Mouse (Mus musculus) G1E (cell line): ENCODE data around the gene Cdh18. TPM values are rescaled to one million over a fixed set of nuclear protein-coding genes. Genes with fewer than 3 reads are reported as not detected.

Experiments used
- ATAC-seq: 2 replicates; pipeline ENCODE4 v1.8.0; 2016; ENCODE audit warnings: mild to moderate bottlenecking; ENCODE audit not compliant: insufficient number of reproducible peaks, poor library complexity, low FRiP score, severe bottlenecking; ENCODE audit errors: extremely low read depth
- DNase-seq: peaks from one replicate; pipeline ENCODE4 v3.0.0; 2012; ENCODE audit warnings: low spot score
- H3K27me3 ChIP-seq: 2 replicates; pipeline ENCODE4 v1.6.1; 2012; ENCODE audit warnings: mild to moderate bottlenecking, low read length, inconsistent platforms; ENCODE audit not compliant: insufficient read depth
- H3K36me3 ChIP-seq: replicated peaks from 2 replicates; pipeline ENCODE3; 2012; ENCODE audit warnings: mild to moderate bottlenecking, inconsistent platforms
- H3K4me1 ChIP-seq: 2 replicates; pipeline ENCODE4 v1.6.1; 2012; ENCODE audit warnings: low read depth, low read length, inconsistent platforms, mixed read lengths; ENCODE audit not compliant: insufficient read depth
- H3K4me3 ChIP-seq: 2 replicates; pipeline ENCODE4 v1.5.1; 2012; ENCODE audit warnings: low read depth, mild to moderate bottlenecking, inconsistent platforms, low read length, moderate library complexity, mixed read lengths
- H3K9me3 ChIP-seq: replicated peaks from 2 replicates; pipeline ENCODE4 v1.6.1; 2012; ENCODE audit warnings: inconsistent platforms
- CTCF ChIP-seq: IDR thresholded peaks from 2 replicates; pipeline ENCODE4 v1.5.1; 2012; ENCODE audit warnings: low read depth, low read length, inconsistent platforms, mixed read lengths
- GATA1 ChIP-seq: IDR thresholded peaks from 2 replicates; pipeline ENCODE4 v1.6.1; 2012; ENCODE audit warnings: borderline replicate concordance, low read length, inconsistent platforms, mixed read lengths
- GATA2 ChIP-seq: IDR thresholded peaks from 2 replicates; pipeline ENCODE4 v1.6.1; 2012; ENCODE audit warnings: low read depth, low read length, inconsistent platforms, borderline replicate concordance
- POLR2AphosphoS5 ChIP-seq: IDR thresholded peaks from 2 replicates; pipeline ENCODE4 v1.6.1; 2012; ENCODE audit warnings: low read depth, low read length, inconsistent platforms; ENCODE audit not compliant: insufficient replicate concordance
- TAL1 ChIP-seq: conservative IDR thresholded peaks from 2 replicates; pipeline ENCODE4 v1.6.1; 2012; ENCODE audit warnings: low read depth, low read length, inconsistent platforms, mixed read lengths
- polyA plus RNA-seq: library from polyadenylated mRNA; stranded (reverse); fragments of >175 nt; gene quantifications from 2 replicates; pipeline ENCODE4 v1.2.3, GENCODE M21; 2012
- total RNA-seq, 2 experiments: library from RNA; stranded (forward) in 1 of 2; stranded (reverse) in 1 of 2; fragments of 200-1000 nt in 1 of 2; fragments of >200 nt in 1 of 2; fragmentation: Nextera tagmentation in 1 of 2; gene quantifications; 2 replicates each; pipeline ENCODE4 v1.2.3; 2014 to 2017

Cdh18 gene
- total and polyA plus RNA-seq, 3 experiments, result 0.16 TPM; not detected in 2

DNA sequence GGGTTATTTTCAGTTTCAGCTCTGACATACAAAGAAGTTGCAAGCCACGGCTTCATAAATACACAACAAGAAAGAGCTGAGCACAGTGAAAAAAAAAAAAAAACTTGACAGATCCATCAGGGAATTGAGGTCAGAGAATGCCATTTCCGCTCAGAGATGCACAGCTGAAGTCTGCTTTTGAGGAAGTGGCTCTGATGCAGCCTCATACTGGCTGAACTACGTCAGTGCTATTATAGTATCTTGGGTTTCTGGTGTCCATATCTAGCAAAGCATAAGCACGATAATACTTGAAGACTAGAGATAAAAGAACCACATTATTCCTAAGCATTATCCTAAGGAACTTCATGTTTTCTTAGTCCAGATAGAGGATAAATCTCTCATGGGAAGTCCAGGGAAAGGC is 349.4 kb downstream of the Cdh18 start:
- Histone ChIP-seq H3K27me3 (no peaks in the 10 kb centered on the region), H3K9me3 (no peaks in the 10 kb centered on the region), H3K4me1 (no peaks in the 10 kb centered on the region), H3K4me3 (no peak overlapping the region), H3K36me3 (no peaks in the 10 kb centered on the region)
- no peak for TF ChIP-seq GATA1
- no peak for TF ChIP-seq GATA2
- no peak for TF ChIP-seq CTCF
- no peak for TF ChIP-seq TAL1
- TF ChIP-seq POLR2AphosphoS5, result no peak
- ATAC-seq (no peak), DNase-seq (no peak)

- DNase-seq (no peak), ATAC-seq (no peak)
- TF ChIP-seq CTCF (no peak), TAL1 (no peak), GATA2 (no peak), GATA1 (no peak), POLR2AphosphoS5 (no peak)
- H3K27me3 ChIP-seq, result no peaks in the 10 kb centered on the region
- H3K9me3 ChIP-seq, result no peaks in the 10 kb centered on the region
- H3K4me3 ChIP-seq, result no peak overlapping the region
- H3K4me1 ChIP-seq, result no peaks in the 10 kb centered on the region
- H3K36me3 ChIP-seq, result no peaks in the 10 kb centered on the region
Observed at GRCm38 (mm10) chr15:22914444-22914843, 365.6 kb downstream of the Cdh18 start.

GRCm38 (mm10) chr15:22934293-22934692 is 385.5 kb downstream of the Cdh18 start:
- no peak for TF ChIP-seq CTCF
- no peak for TF ChIP-seq POLR2AphosphoS5
- no peak for TF ChIP-seq GATA2
- TF ChIP-seq GATA1, result no peak
- no peak for TF ChIP-seq TAL1
- no peaks in the 10 kb centered on the region for H3K9me3 ChIP-seq
- H3K27me3 ChIP-seq, result no peaks in the 10 kb centered on the region
- H3K4me1 ChIP-seq, result no peaks in the 10 kb centered on the region
- no peaks in the 10 kb centered on the region for H3K36me3 ChIP-seq
- H3K4me3 ChIP-seq, result no peak overlapping the region
- ATAC-seq (no peak), DNase-seq (no peak)

DNA sequence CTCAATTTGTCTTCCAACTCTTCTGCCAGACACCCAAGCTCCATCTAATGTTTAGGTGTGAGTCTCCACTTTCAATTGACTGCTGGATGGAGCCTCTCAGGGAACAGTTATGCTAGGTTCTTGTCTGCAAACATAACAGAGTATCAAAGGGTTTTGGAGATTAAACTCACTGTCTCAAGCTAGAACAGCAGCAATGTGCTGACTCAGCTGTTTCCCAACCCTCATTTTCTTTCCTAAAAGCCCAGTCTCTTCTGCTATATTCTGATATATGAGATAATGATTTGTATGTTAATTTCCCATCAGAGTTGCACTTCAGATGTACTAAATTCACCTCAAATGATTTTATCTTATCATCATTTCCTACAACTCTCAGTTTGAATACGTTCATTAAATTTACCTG is 398.4 kb downstream of the Cdh18 start:
- Histone ChIP-seq H3K4me3 (no peak overlapping the region), H3K4me1 (no peaks in the 10 kb centered on the region), H3K9me3 (no peaks in the 10 kb centered on the region), H3K36me3 (no peaks in the 10 kb centered on the region), H3K27me3 (no peaks in the 10 kb centered on the region)
- TF ChIP-seq CTCF, result no peak
- no peak for TF ChIP-seq GATA1
- no peak for TF ChIP-seq TAL1
- TF ChIP-seq GATA2, result no peak
- TF ChIP-seq POLR2AphosphoS5, result no peak
- DNase-seq, result no peak
- ATAC-seq, result no peak

- no peaks in the 10 kb centered on the region for H3K27me3 ChIP-seq
- no peak for TF ChIP-seq GATA1
- TF ChIP-seq CTCF, result no peak
- TF ChIP-seq POLR2AphosphoS5, result no peak
- TF ChIP-seq TAL1, result no peak
- TF ChIP-seq GATA2, result no peak
Observed at GRCm38 (mm10) chr15:22969424-22969823, 420.6 kb downstream of the Cdh18 start.

GRCm38 (mm10) chr15:22980136-22980535 is 431.3 kb downstream of the Cdh18 start:
- H3K36me3 ChIP-seq, result no peaks in the 10 kb centered on the region
- H3K27me3 ChIP-seq, result no peaks in the 10 kb centered on the region
- ATAC-seq (no peak), DNase-seq (no peak)
- H3K4me1 ChIP-seq, result no peaks in the 10 kb centered on the region
- TF ChIP-seq GATA1 (no peak), CTCF (no peak), TAL1 (no peak)
- H3K9me3 ChIP-seq, result no peaks in the 10 kb centered on the region
- H3K4me3 ChIP-seq, result no peak overlapping the region

More at GRCm38 (mm10) chr15:22969424-22969823, 420.6 kb downstream of the Cdh18 start:
- Histone ChIP-seq H3K4me3 (no peak overlapping the region), H3K4me1 (no peaks in the 10 kb centered on the region), H3K9me3 (no peaks in the 10 kb centered on the region), H3K36me3 (no peaks in the 10 kb centered on the region)
- ATAC-seq (no peak), DNase-seq (no peak)

DNA sequence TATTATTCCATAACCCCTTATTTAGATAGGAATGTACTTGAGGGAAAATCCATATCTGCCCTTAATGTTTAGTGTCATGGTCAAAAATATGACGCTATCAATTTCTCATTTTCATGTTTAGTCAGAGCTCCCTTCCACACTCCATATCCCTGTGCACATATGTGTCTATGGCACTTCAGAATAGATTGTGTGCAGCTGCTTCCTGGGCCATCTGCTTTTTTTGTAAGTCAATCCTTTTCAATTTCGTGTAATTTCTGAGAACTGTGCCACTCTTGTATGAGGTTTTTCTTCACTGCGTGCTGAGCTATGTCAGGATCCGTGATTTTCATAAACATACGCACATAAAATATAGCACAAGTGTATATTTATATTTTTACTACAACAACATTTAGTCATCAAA is 435.8 kb downstream of the Cdh18 start:
- Histone ChIP-seq H3K36me3 (no peaks in the 10 kb centered on the region), H3K9me3 (no peaks in the 10 kb centered on the region), H3K4me1 (no peaks in the 10 kb centered on the region), H3K27me3 (no peaks in the 10 kb centered on the region), H3K4me3 (no peak overlapping the region)
- TF ChIP-seq GATA1 (no peak), CTCF (no peak), TAL1 (no peak), GATA2 (no peak), POLR2AphosphoS5 (no peak)
- ATAC-seq, result no peak
- DNase-seq, result no peak
